Mouse (Mus musculus) G1E (cell line): ENCODE measurements at regions not wholly inside any gene's neighbourhood (a gene's known extent, or its start where the extent isn't known, plus 50 kb on each side); places are given as distances from the start of the nearest gene placed in this dataset.

Source experiments
- CTCF ChIP-seq: IDR thresholded peaks from 2 replicates; pipeline ENCODE4 v1.5.1; 2012; ENCODE audit warnings: low read depth, low read length, inconsistent platforms, mixed read lengths
- GATA1 ChIP-seq: IDR thresholded peaks from 2 replicates; pipeline ENCODE4 v1.6.1; 2012; ENCODE audit warnings: borderline replicate concordance, low read length, inconsistent platforms, mixed read lengths
- GATA2 ChIP-seq: IDR thresholded peaks from 2 replicates; pipeline ENCODE4 v1.6.1; 2012; ENCODE audit warnings: low read depth, low read length, inconsistent platforms, borderline replicate concordance
- TAL1 ChIP-seq: conservative IDR thresholded peaks from 2 replicates; pipeline ENCODE4 v1.6.1; 2012; ENCODE audit warnings: low read depth, low read length, inconsistent platforms, mixed read lengths

DNA sequence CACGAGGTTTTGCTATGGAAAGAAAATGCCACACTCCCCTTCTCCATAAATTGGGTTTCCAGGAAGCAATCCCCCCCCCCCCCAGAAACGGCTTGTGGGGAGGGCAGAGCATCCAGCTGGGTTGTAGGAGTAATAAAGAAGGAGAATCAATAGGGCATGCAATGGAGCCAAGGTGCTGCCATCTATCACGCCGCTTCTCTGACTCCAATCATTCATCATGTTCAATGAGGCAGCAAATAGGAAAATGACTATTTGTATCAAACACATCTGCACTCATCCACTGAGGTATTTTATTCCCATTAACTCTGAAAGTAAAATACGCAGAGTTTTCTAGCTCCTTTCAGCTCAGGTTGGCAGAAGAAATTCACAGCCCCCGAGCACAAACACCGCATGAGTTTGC is 103.5 kb upstream of the Tbca start:
- TF ChIP-seq CTCF = no peak
- no peak for TF ChIP-seq TAL1
- no peak for TF ChIP-seq GATA1
- no peak for TF ChIP-seq GATA2
